Mouse (Mus musculus) forebrain, embryonic 12.5 days (tissue): Measurements from ENCODE around the gene Ibtk. TPM values are rescaled to one million over a fixed set of nuclear protein-coding genes. Genes with fewer than 3 reads are reported as not detected.

ENCODE experiments used
- polyA plus RNA-seq: library from polyadenylated mRNA; unstranded; fragments of >200 nt; fragmentation: Nextera tagmentation; extraction: Ambion mirVana; gene quantifications from 2 replicates; pipeline ENCODE4 v1.2.1, GENCODE M21; 2016

Gene Ibtk
- polyA plus RNA-seq, 1 experiment from 2014 or later: 44.0 TPM

Other genes with a start within 250 kb of the Ibtk start
- gene Tpbg, start 93.0 kb upstream of the Ibtk start, polyA plus RNA-seq: 18.9 and 28.8 TPM in 2 replicates